Comparison of ENCODE assay signal across 8 mouse cellular contexts in the genomic region with DNA sequence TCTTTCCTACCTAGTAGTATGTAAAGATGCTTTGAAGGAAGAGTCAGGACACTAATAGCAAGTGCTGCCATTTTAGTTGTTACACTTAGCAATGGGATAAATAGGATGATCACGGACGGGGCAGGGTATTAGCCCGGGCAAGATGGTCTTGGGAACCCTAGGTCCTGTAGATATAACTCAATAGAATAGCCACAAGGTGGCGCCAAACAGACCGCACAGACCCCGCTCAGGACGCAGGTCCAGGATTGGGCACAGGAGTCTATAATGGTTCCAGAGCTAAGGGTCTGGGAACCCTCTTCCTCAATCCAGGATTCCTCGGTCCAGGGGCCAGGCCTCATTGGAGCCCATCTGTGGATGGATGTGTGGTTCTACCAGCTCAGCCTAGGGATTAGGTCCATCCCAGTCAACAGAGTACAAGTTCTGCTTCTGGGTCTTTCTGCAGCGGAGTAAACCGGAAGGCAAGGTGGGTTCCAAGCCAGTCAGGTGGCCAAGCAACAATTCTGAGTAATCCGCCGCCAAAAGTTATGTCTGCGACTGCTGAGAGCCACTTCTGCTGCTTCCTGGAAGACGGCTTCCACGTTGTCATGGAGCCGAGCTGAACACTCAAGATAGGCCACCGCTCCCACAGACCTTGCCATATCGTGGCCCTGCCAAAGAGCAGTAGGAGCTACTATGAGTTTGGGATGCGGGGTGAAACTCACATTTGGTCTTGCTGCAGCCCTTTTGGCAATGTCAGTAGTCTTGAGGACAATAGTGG. TPM values are rescaled to one million over a fixed set of nuclear protein-coding genes. Genes with fewer than 3 reads are reported as not detected.
DNase-seq lines count a peak whose midpoint lies in the region; ATAC-seq and TF ChIP-seq lines count a peak whose summit lies in the region.

No protein-coding gene starts in this region.

- ATAC-seq in hindbrain, embryonic 14.5 days (ENCODE audit: low FRiP score), result no peak
- peak; percentile 76 for ATAC-seq in megakaryocyte-erythroid progenitor cell, adult 5-6 weeks (replicated peaks; ENCODE audit: low FRiP score, low TSS enrichment, poor library complexity, severe bottlenecking)

- no peak overlapping the region for H3K9ac ChIP-seq in hindbrain, embryonic 14.5 days

- 77% methylated on average over 19 of the region's 19 CpGs for WGBS in hindbrain, embryonic 10.5 days
- 79% methylated on average over 19 of the region's 19 CpGs for WGBS in hindbrain, embryonic 14.5 days

- no peak for TF ChIP-seq POLR2A in embryonic fibroblast, embryonic 13.5 days (IDR thresholded peaks at IDR 0.05; ENCODE audit: low read depth, low read length)

- no peak overlapping the region for H3K4me3 ChIP-seq in hindbrain, embryonic 10.5 days
- H3K4me3 ChIP-seq in hindbrain, embryonic 14.5 days (replicated peaks; ENCODE audit: low read length), result no peak overlapping the region
- H3K4me3 ChIP-seq in embryonic fibroblast, embryonic 13.5 days (ENCODE audit: insufficient read depth, low read length), result no peak overlapping the region

- H3K9me3 ChIP-seq in hindbrain, embryonic 10.5 days, result no peaks in the 10 kb centered on the region
- no peaks in the 10 kb centered on the region for H3K9me3 ChIP-seq in hindbrain, embryonic 14.5 days (ENCODE audit: control insufficient read depth, low read length)

- no peak overlapping the region for H3K4me2 ChIP-seq in hindbrain, embryonic 14.5 days (replicated peaks)

- no peak overlapping the region for H3K27ac ChIP-seq in hindbrain, embryonic 10.5 days
- no peak overlapping the region for H3K27ac ChIP-seq in hindbrain, embryonic 14.5 days
- no peak overlapping the region for H3K27ac ChIP-seq in embryonic fibroblast, embryonic 13.5 days (ENCODE audit: insufficient read depth, low read length)

- TF ChIP-seq CTCF in embryonic fibroblast, embryonic 13.5 days (IDR thresholded peaks at IDR 0.05; ENCODE audit: borderline replicate concordance, insufficient read depth, low read length), result 0 out of 2 replicates have a peak, but pooled peaks have one; percentile 20

- no peaks in the 10 kb centered on the region for H3K4me1 ChIP-seq in hindbrain, embryonic 10.5 days (replicated peaks)
- H3K4me1 ChIP-seq in hindbrain, embryonic 14.5 days (replicated peaks; ENCODE audit: control insufficient read depth, insufficient read depth, low read length), result no peaks in the 10 kb centered on the region
- H3K4me1 ChIP-seq in embryonic fibroblast, embryonic 13.5 days (ENCODE audit: control insufficient read depth, insufficient read depth, low read length), result no peaks in the 10 kb centered on the region

- DNase-seq in hindbrain, embryonic 10.5 days (ENCODE audit: low spot score), result peak; percentile 38
- no peak for DNase-seq in hindbrain, embryonic 14.5 days (ENCODE audit: low spot score)
- DNase-seq in B cell, adult 2 months, result peak; percentile 60 to 61
- DNase-seq in NIH3T3 (ENCODE audit: low read depth), result peak; percentile 58
- no peak for DNase-seq in frontal cortex, postnatal 25 days (ENCODE audit: low spot score in 2 of 2)
- DNase-seq in layer of hippocampus, adult 8-10 months (ENCODE audit: low spot score in 2 of 2), result no peak

- H3K36me3 ChIP-seq in hindbrain, embryonic 10.5 days, result peaks cover 21% of the 10 kb centered on the region
- H3K36me3 ChIP-seq in hindbrain, embryonic 14.5 days (replicated peaks; ENCODE audit: control insufficient read depth, insufficient read depth), result no peaks in the 10 kb centered on the region

- H3K27me3 ChIP-seq in hindbrain, embryonic 10.5 days (ENCODE audit: insufficient read depth, poor library complexity, severe bottlenecking), result no peaks in the 10 kb centered on the region
- H3K27me3 ChIP-seq in hindbrain, embryonic 14.5 days (ENCODE audit: control insufficient read depth, insufficient read depth, low read length), result no peaks in the 10 kb centered on the region

RNA-seq across cellular contexts. Expression of a gene that starts 13.4 kb away (rescaled TPM):
- polyA plus RNA-seq in hindbrain, embryonic 10.5 days (2016; fragmentation: Nextera tagmentation; extraction: Ambion mirVana), result 16.5 and 19.5 TPM in 2 replicates
- polyA plus RNA-seq in hindbrain, embryonic 14.5 days (2014; fragmentation: Nextera tagmentation; extraction: Ambion mirVana), result 5.8 and 7.2 TPM in 2 replicates
- 24.1 and 29.2 TPM in 2 replicates for polyA plus RNA-seq in embryonic fibroblast, embryonic 13.5 days (2011; ENCODE audit: insufficient read length, low read depth, missing spikeins)
- total RNA-seq in megakaryocyte-erythroid progenitor cell, adult 5-6 weeks (2014; fragmentation: Nextera tagmentation), result 0.72 TPM in 1 of 2 replicates, not detected in the other
- not detected in 2 replicates for total RNA-seq in megakaryocyte-erythroid progenitor cell, adult 5-6 weeks (2017)
- total RNA-seq in layer of hippocampus, adult 8-10 months (2022), result 1 to 10 TPM in 1 of 4 experiments, under 1 TPM in 3; 0.74 to 1.1 (median 0.85) TPM

RNA-seq across cellular contexts. Expression of a gene that starts 27.7 kb away (rescaled TPM):
- 51.6 and 53.9 TPM in 2 replicates for polyA plus RNA-seq in hindbrain, embryonic 10.5 days (2016; fragmentation: Nextera tagmentation; extraction: Ambion mirVana)
- 37.3 and 40.7 TPM in 2 replicates for polyA plus RNA-seq in hindbrain, embryonic 14.5 days (2014; fragmentation: Nextera tagmentation; extraction: Ambion mirVana)
- 78.1 and 90.4 TPM in 2 replicates for polyA plus RNA-seq in embryonic fibroblast, embryonic 13.5 days (2011; ENCODE audit: insufficient read length, low read depth, missing spikeins)
- total RNA-seq in megakaryocyte-erythroid progenitor cell, adult 5-6 weeks (2014; fragmentation: Nextera tagmentation), result 74.8 and 89.7 TPM in 2 replicates
- 49.0 and 79.7 TPM in 2 replicates for total RNA-seq in megakaryocyte-erythroid progenitor cell, adult 5-6 weeks (2017)
- 10 to 100 TPM; 79.2 to 87.3 (median 84.4) TPM for total RNA-seq in layer of hippocampus, adult 8-10 months (2022)

RNA-seq across cellular contexts. Expression of a gene that starts 51.5 kb away (rescaled TPM):
- polyA plus RNA-seq in hindbrain, embryonic 10.5 days (2016; fragmentation: Nextera tagmentation; extraction: Ambion mirVana), result 1.2 and 1.6 TPM in 2 replicates
- polyA plus RNA-seq in hindbrain, embryonic 14.5 days (2014; fragmentation: Nextera tagmentation; extraction: Ambion mirVana), result 4.1 and 5.9 TPM in 2 replicates
- 1.4 and 1.9 TPM in 2 replicates for polyA plus RNA-seq in embryonic fibroblast, embryonic 13.5 days (2011; ENCODE audit: insufficient read length, low read depth, missing spikeins)
- total RNA-seq in megakaryocyte-erythroid progenitor cell, adult 5-6 weeks (2014; fragmentation: Nextera tagmentation), result not detected in 2 replicates
- total RNA-seq in megakaryocyte-erythroid progenitor cell, adult 5-6 weeks (2017), result not detected in 2 replicates
- total RNA-seq in layer of hippocampus, adult 8-10 months (2022), result 10 to 100 TPM; 29.2 to 31.3 (median 30.2) TPM

Comparison
In these comparisons a context has a peak if more than half of its experiments do, and no peak if none do; other contexts are left out.
1. DNase-seq: peak in hindbrain, embryonic 10.5 days (single experiment), B cell, adult 2 months (2 of 2) and NIH3T3 (single experiment); none in hindbrain, embryonic 14.5 days (single experiment), frontal cortex, postnatal 25 days (0 of 2) and layer of hippocampus, adult 8-10 months (0 of 2).